Mouse (Mus musculus) liver, embryonic 14.5 days (tissue): ENCODE results near the gene Gm49661. TPM values are rescaled to one million over a fixed set of nuclear protein-coding genes. Genes with fewer than 3 reads are reported as not detected.

Experiments used
- ATAC-seq: fragments of 200-750 bp; cut with Nextera tagmentation; 2 replicates; pipeline ENCODE4 v1.8.0; 2017; ENCODE audit warnings: moderate number of reproducible peaks, mild to moderate bottlenecking, moderate library complexity; ENCODE audit not compliant: insufficient read depth
- DNase-seq, 3 experiments: peaks; one replicate each; pipeline ENCODE4 v3.0.0-alpha.2; 2012 to 2013; ENCODE audit warnings: low read depth in 3 of 3, low spot score in 3 of 3
- H3K27ac ChIP-seq: fragments of 300-500 bp; sonication (generic); 2 replicates; pipeline ENCODE4 v1.5.1; 2014; ENCODE audit warnings: moderate library complexity, mild to moderate bottlenecking, control low read depth, inconsistent platforms
- H3K27me3 ChIP-seq: fragments of 300-500 bp; sonication (generic); 2 replicates; pipeline ENCODE4 v1.6.1; 2014; ENCODE audit warnings: mild to moderate bottlenecking, low read length, moderate library complexity; ENCODE audit not compliant: control insufficient read depth, insufficient read depth
- H3K36me3 ChIP-seq: fragments of 300-500 bp; sonication (generic); replicated peaks from 2 replicates; pipeline ENCODE4 v1.6.1; 2014; ENCODE audit warnings: low read depth; ENCODE audit not compliant: control insufficient read depth, insufficient read depth
- H3K4me1 ChIP-seq, 2 experiments: fragments of 200-500 bp in 1 of 2; fragments of 300-500 bp in 1 of 2; sonication (generic) in 1 of 2; replicated peaks; 2 replicates each; pipeline ENCODE4 v1.6.1; 2012 to 2014; ENCODE audit warnings: antibody characterized with exemption in 1 of 2, inconsistent platforms in 1 of 2, low read length in 1 of 2; ENCODE audit not compliant: control insufficient read depth in 2 of 2, insufficient read depth in 2 of 2
- H3K4me2 ChIP-seq: fragments of 300-500 bp; sonication (generic); 2 replicates; pipeline ENCODE4 v1.6.1; 2014; ENCODE audit warnings: low read depth, mild to moderate bottlenecking, control low read depth, moderate library complexity
- H3K4me3 ChIP-seq, 2 experiments: fragments of 200-500 bp in 1 of 2; fragments of 300-500 bp in 1 of 2; sonication (generic) in 1 of 2; 2 replicates each; pipeline ENCODE4 v1.5.1; 2012 to 2014; ENCODE audit warnings: low read depth in 2 of 2, low read length in 2 of 2, mild to moderate bottlenecking in 2 of 2, control low read depth in 1 of 2, inconsistent platforms in 1 of 2, moderate library complexity in 1 of 2; ENCODE audit not compliant: insufficient read depth in 1 of 2
- H3K9ac ChIP-seq: fragments of 300-500 bp; sonication (generic); replicated peaks from 2 replicates; pipeline ENCODE4 v1.6.1; 2014; ENCODE audit warnings: mild to moderate bottlenecking, control low read depth, moderate library complexity
- H3K9me3 ChIP-seq: fragments of 300-500 bp; sonication (generic); 2 replicates; pipeline ENCODE4 v1.6.1; 2016; ENCODE audit warnings: low read length, mixed read lengths; ENCODE audit not compliant: control insufficient read depth
- CTCF ChIP-seq: IDR thresholded peaks from 2 replicates; pipeline ENCODE4 v1.5.1; 2016; ENCODE audit warnings: antibody characterized with exemption, low read depth, control low read depth
- EP300 ChIP-seq: IDR thresholded peaks from 2 replicates; pipeline ENCODE4 v1.6.1; 2016; ENCODE audit warnings: antibody characterized with exemption, low read depth
- WGBS: fragments of 180-500 bp; shearing (Covaris S2); extraction: QIAGEN DNeasy Blood & Tissue Kit; methylation state at CpG from one replicate; pipeline ENCODE4 v1.1.7; 2014; ENCODE audit not compliant: insufficient replicate concordance; 5-methylcytosine and 5-hydroxymethylcytosine counted together
- polyA plus RNA-seq, 2 experiments: library from polyadenylated mRNA; depleted of rRNA in 1 of 2; stranded (reverse) in 1 of 2; unstranded in 1 of 2; fragments of >200 nt; fragmentation: Nextera tagmentation in 1 of 2; extraction: Ambion mirVana in 1 of 2; gene quantifications; 2 replicates each; pipeline versions ENCODE4 v1.2.1 to v1.2.3; 2012 to 2014

Gm49661 gene
- polyA plus RNA-seq, 2 experiments, result not detected

DNA sequence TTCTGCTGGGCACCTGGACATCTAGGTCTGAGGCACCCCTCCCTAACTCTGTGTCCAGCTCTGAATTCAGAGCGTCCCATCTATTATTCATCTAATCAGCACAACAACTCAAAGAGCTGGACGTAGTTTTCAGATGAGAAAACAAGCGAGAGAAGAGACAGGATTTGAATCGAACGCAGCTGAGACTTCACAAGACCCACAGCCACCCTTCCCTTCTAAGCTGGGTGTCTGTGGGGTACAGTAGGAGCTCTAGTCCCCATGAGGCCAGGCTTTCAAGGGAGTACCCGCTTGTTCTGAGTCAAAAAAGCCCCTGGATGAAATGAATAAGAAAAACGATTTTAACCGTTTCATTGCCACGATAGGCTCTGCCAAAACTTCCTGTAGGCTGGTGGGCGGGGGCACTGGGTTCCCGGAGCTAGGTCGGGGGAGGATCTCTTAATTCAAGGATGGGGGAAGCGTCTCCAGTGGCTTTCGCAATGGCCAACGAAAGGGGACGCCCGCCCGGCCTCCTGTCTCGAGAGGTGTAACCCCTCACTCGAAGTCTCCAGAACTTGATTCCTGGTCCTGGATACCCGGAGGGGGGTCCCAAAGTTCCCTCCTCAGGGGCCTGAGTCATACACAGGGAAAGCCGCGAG lies 15.9 kb upstream of the Gm49661 start:
- H3K4me2 ChIP-seq, result peak overlapping the region; percentile 99
- 1% methylated on average over 23 of the region's 23 CpGs for WGBS
- H3K27ac ChIP-seq, result peak overlapping the region; percentile 60
- H3K36me3 ChIP-seq, result no peaks in the 10 kb centered on the region
- peak overlapping the region; percentile 64 for H3K9ac ChIP-seq
- no peak for TF ChIP-seq CTCF
- TF ChIP-seq EP300, result no peak
- no peaks in the 10 kb centered on the region for H3K9me3 ChIP-seq
- ATAC-seq (no peak), DNase-seq (no peak)
- peak overlapping the region; percentile 41 to 55 for H3K4me3 ChIP-seq
- H3K27me3 ChIP-seq, result no peaks in the 10 kb centered on the region
- peaks cover 43 to 45% of the 10 kb centered on the region in 2 experiments for H3K4me1 ChIP-seq

DNA sequence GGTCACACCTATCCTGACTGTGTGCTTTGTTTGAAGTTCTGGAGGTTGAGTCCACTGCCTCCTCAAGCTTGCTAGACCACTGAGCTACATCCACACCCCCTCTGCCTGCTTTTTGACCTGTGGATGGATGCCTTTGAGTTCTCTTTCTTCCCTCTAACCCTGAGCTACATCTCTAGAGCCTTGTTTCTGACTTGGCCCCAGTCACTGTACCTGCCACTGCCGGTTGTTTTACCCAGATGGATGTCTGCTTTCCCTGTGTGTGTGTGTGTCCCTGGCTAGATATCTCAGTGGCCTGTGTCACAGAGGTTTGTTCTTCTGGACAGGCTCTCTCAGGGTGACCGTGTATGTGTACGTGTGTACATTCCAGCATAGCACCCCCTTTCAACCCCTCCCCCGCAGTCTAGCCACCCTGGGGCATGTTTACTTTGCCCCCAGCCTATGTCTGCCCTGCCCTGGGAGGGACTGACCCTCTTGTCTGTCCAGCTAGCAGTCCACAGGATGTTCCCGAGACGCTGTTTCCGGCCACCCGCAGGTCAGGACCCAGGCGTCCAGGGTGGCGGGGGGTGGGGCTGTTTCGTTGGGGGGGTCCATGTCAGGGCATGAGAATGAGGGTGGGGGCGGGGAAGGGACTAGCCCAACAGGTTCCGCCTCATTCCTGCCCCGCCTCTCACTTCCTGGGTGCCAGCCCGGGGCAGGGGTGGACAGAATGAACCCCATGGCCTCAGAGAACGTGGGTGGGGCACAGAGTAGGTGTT lies 15.2 kb upstream of the Gm49661 start:
- H3K9me3 ChIP-seq, result no peaks in the 10 kb centered on the region
- peak overlapping the region; percentile 41 to 55 for H3K4me3 ChIP-seq
- WGBS, result 18% methylated on average over 16 of the region's 16 CpGs
- peaks cover 45 to 46% of the 10 kb centered on the region in 2 experiments for H3K4me1 ChIP-seq
- TF ChIP-seq CTCF (no peak), EP300 (no peak)
- H3K36me3 ChIP-seq, result no peaks in the 10 kb centered on the region
- H3K4me2 ChIP-seq, result peak overlapping the region; percentile 99
- no peak for DNase-seq
- ATAC-seq, result peak; percentile 10; the same call in 1 of the 2 replicates
- no peaks in the 10 kb centered on the region for H3K27me3 ChIP-seq
- H3K9ac ChIP-seq, result peak overlapping the region; percentile 64
- peak overlapping the region; percentile 52 for H3K27ac ChIP-seq

DNA sequence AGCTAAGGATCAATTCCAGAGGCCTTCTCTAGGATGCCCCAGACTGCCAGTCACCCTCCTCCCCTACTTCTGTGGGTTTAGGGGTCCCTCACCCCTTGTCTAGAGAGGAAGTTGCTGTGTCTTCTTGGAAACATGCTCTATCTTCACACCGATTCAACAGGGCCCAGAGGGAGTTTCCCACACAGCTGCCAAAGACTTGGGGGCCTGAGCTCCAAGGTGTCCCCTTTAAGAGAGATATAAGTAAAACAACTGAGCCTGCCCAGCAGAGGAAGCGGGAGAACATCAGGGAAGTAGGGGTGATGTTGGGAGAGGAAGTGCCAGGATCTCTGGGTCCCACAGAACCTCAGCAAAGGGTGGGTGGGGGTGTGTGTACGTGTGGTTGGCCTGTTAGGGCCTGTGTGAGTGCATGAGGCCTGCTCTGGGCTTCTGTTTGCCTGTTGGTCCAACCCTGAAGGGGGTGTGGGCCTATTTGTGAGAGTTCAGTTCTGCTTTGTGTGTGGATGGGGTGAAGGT lies 13.3 kb upstream of the Gm49661 start:
- Histone ChIP-seq H3K9ac (peak overlapping the region; percentile 29; the same call in 1 of the 2 replicates), H3K27ac (no peak overlapping the region), H3K4me1 (peaks cover 46 to 53% of the 10 kb centered on the region in 2 experiments), H3K36me3 (no peaks in the 10 kb centered on the region), H3K9me3 (no peaks in the 10 kb centered on the region), H3K4me2 (no peak overlapping the region), H3K27me3 (no peaks in the 10 kb centered on the region), H3K4me3 (no peak overlapping the region)
- no peak for TF ChIP-seq CTCF
- no peak for TF ChIP-seq EP300
- WGBS, result 32% methylated on average over 3 of the region's 3 CpGs
- no peak for ATAC-seq
- no peak for DNase-seq

DNA sequence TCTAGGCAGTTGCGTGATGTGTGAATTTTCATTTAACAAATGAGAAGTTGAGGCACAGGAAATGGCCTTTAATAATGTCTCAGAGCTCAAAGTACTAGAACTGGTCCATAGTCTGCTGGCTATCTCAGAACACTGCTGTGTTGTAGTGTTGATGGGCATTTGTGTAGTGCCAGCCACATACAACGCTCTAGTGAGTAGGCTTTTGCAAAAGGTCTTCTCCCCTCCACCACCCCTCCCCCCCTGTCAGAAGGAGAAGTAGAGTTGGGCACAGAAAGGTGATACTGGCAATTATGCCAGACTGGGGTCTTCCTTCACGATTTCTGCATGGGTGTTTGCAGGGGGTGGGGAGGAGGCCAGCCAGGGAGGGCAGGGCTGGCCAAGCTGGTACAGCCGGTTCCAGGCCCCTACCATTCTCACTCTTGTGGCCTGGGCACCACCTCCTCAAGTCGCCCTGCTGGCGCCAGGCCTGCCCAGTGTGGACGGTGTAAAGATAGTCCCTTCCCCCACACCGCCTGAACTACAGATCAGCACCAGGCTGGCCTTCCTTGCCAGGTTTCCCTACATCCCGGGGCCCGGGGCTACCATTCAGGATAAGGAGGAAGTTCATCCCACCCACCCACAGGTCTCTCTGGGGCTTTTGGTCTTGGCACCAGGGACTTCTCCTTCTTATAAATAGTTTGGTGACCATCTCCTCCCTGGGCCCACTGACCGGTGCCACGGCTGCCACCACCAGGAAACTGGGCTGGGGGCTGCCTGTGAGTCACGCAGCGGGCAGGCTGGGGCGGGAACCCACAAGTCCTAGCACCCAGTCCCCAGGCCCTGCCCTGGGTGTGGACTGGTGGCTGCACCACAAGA lies 12.6 kb upstream of the Gm49661 start:
- WGBS, result 59% methylated on average over 15 of the region's 15 CpGs
- Histone ChIP-seq H3K9me3 (no peaks in the 10 kb centered on the region), H3K4me1 (peaks cover 43 to 52% of the 10 kb centered on the region in 2 experiments), H3K4me2 (no peak overlapping the region), H3K36me3 (no peaks in the 10 kb centered on the region), H3K4me3 (no peak overlapping the region), H3K9ac (no peak overlapping the region), H3K27me3 (no peaks in the 10 kb centered on the region), H3K27ac (no peak overlapping the region)
- no peak for ATAC-seq
- no peak for DNase-seq
- TF ChIP-seq CTCF (no peak), EP300 (no peak)
